Mouse (Mus musculus) midbrain, embryonic 10.5 days (tissue): ENCODE measurements at regions not wholly inside any gene's neighbourhood (a gene's known extent, or its start where the extent isn't known, plus 50 kb on each side); places are given as distances from the start of the nearest gene placed in this dataset.

Experiments
- DNase-seq: peaks from one replicate; pipeline ENCODE4 v3.0.0-alpha.2; 2017; ENCODE audit warnings: low spot score
- H3K27ac ChIP-seq: fragments of 300-500 bp; sonication (generic); replicated peaks from 2 replicates; pipeline ENCODE4 v1.5.1; 2016; ENCODE audit warnings: mild to moderate bottlenecking
- H3K27me3 ChIP-seq: fragments of 300-500 bp; sonication (generic); 2 replicates; pipeline ENCODE4 v1.6.1; 2016; ENCODE audit warnings: low read depth, mild to moderate bottlenecking; ENCODE audit not compliant: poor library complexity, severe bottlenecking
- H3K36me3 ChIP-seq: fragments of 300-500 bp; sonication (generic); 2 replicates; pipeline ENCODE4 v1.6.1; 2016; ENCODE audit warnings: mild to moderate bottlenecking, moderate library complexity
- H3K4me1 ChIP-seq: fragments of 300-500 bp; sonication (generic); 2 replicates; pipeline ENCODE4 v1.6.1; 2016
- H3K4me3 ChIP-seq: fragments of 300-500 bp; sonication (generic); 2 replicates; pipeline ENCODE4 v1.5.1; 2016; ENCODE audit warnings: mild to moderate bottlenecking, moderate library complexity
- H3K9me3 ChIP-seq: fragments of 300-500 bp; sonication (generic); replicated peaks from 2 replicates; pipeline ENCODE4 v1.6.1; 2016; ENCODE audit warnings: mild to moderate bottlenecking
- WGBS: fragments of 180-500 bp; shearing (Covaris S2); methylation state at CpG from one replicate; pipeline ENCODE4 v1.1.7; 2016; 5-methylcytosine and 5-hydroxymethylcytosine counted together

- no peak for DNase-seq
- Histone ChIP-seq H3K4me3 (no peak overlapping the region), H3K27me3 (no peaks in the 10 kb centered on the region), H3K4me1 (0 out of 2 replicates have a peak, but pooled peaks cover 4% of the 10 kb centered on the region), H3K9me3 (no peaks in the 10 kb centered on the region), H3K27ac (no peak overlapping the region), H3K36me3 (no peaks in the 10 kb centered on the region)
- WGBS: 87% methylated on average over 5 of the region's 5 CpGs
Measured at GRCm38 (mm10) chr11:34153749-34154525, 54.0 kb downstream of the Foxi1 start.

- Histone ChIP-seq H3K4me1 (0 out of 2 replicates have a peak, but pooled peaks cover 4% of the 10 kb centered on the region), H3K4me3 (no peak overlapping the region), H3K36me3 (no peaks in the 10 kb centered on the region), H3K9me3 (no peaks in the 10 kb centered on the region), H3K27me3 (no peaks in the 10 kb centered on the region), H3K27ac (no peak overlapping the region)
- WGBS: 43% methylated on average over 5 of the region's 5 CpGs
- DNase-seq: peak; percentile 68
Measured at GRCm38 (mm10) chr11:34149370-34149976, 51.1 kb upstream of the 4930469K13Rik start.
